Mouse (Mus musculus) left cerebral cortex, postnatal 25 days (tissue): ENCODE measurements around the gene Marf1. TPM values are rescaled to one million over a fixed set of nuclear protein-coding genes. Genes with fewer than 3 reads are reported as not detected.
A peak's percentile ranks its signal among the peaks of the same experiment; 100 is the strongest.
"Not testable (repeated sequence)": the region's sequence is repeated elsewhere in the genome, so short reads cannot be mapped to it uniquely, and the experiment has no call there.

Source experiments
- DNase-seq, 2 experiments: peaks; one replicate each; pipeline ENCODE4 v3.0.0; 2022; ENCODE audit warnings: low spot score in 2 of 2, mixed read lengths in 1 of 2
- intact Hi-C: fragments of 180-260 bp; cut with DNase I; formaldehyde crosslinking; loops from one replicate; pipeline ENCODE4 v1.15.1; 2025
- total RNA-seq, 2 experiments: library from RNA; stranded (reverse); gene quantifications; 2 replicates each; pipeline ENCODE4 v1.2.3; 2021

Marf1 gene
- total RNA-seq, result 100 to 1,000 TPM; 128 to 135 TPM

DNA sequence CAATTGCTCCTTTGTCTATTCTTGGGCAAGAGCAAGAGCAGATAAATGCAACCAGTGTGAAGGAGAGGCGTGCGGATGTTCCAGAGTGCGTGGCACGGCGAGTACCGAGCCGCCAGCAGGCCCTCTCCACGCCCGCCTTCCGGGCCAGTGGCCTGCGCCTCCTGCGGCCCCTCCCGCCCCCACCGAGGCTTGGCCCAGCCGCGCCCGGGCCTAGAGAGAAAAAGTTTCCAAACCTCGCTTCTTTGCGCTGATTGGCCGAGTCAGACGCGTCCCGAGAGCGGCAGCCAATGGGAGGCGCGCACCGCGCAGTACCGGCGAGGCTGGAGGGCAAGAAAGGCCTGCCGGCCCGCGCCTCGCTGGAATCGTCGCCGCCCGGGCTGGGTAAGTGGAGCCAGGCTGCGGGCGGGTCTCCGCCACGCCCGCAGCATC lies at the start of gene Marf1, which contains the start of gene Nde1:
Gene Marf1, minus strand, starts transcription at position 364 of the 429 bp plus-strand sequence.
Gene Nde1, plus strand, starts transcription at position 288 of the 429 bp plus-strand sequence.
- intact Hi-C loops, result loop anchor here (5.0 kb wide), 1 partner anchor 329 kb away; no protein-coding TSS in a partner anchor
- DNase-seq, result peak; percentile 74 to 79

- DNase-seq, result no peak
- intact Hi-C loops, result no loop called here
Observed at GRCm38 (mm10) chr16:14198798-14199197, 35.6 kb upstream of the Marf1 start.

- peak; percentile 59 to 69 for DNase-seq
- intact Hi-C loops, result no loop called here
Observed at GRCm38 (mm10) chr16:14195427-14195826, 32.3 kb upstream of the Marf1 start.

DNA sequence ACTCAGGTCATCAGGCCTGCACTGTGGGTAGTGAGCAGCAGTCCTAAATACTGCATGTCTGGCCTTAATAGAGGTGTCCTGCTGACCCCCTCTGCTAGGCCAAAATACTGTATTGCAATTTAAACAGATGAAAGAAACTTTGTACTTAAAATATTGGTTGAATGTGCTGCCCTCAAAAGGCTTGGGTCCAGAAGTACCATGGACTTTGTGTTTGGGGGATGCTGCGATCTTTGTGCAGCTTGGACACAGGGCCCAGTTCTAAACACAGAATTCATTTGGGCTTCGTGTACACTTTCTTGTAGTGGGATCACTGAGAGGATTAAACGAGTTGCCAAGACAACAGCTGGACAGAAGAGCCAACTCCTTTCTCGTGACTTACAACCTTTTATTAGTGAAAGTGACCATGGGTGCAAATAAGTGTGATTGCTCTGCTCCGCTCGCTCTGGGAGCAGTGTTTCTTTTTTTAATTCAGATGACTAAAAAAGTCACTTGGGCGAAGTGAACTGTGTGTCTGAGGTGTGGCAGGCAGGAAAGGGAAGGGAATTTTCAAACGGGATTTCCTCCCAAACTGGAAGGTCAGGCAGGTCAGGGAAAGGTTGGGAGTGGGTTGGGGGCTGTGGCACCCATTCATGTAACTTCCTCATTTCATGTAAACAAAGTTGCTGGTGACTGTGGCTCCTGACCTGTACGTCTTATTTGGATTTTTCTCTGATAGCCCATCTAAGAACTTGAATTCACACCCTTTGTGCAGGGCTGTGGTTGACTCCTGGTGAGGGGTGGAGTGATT lies 31.2 kb upstream of the Marf1 start:
- intact Hi-C loops, result no loop called here
- no peak for DNase-seq

- DNase-seq, result no peak
- intact Hi-C loops, result no loop called here
Observed at GRCm38 (mm10) chr16:14185516-14185915, 22.4 kb upstream of the Marf1 start.

DNA sequence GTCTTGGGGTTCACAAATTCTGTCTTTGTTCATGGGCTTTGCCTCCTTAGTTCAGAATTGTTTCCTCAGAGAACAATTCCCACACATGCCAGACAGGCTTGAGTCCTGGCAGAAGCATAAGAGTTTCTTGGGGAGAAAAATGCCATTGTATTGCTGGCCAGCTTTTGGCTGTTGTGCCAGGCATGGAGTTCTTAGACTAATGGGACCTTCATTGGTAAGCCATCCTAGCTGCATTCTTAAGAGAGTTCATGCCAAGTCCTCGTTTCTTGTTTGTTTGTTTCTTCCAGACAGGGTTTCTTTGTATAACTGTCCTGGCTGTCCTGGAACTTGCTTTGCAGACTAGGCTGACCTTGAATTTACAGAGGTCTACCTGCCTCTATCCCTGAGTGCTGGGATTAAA lies 20.7 kb upstream of the Marf1 start:
- peak in 1 of 2 experiments; percentile 14 for DNase-seq
- intact Hi-C loops, result no loop called here

- no peak for DNase-seq
- intact Hi-C loops, result no loop called here
Observed at GRCm38 (mm10) chr16:14182360-14182759, 19.2 kb upstream of the Marf1 start.

GRCm38 (mm10) chr16:14180163-14180733 lies 17.1 kb upstream of the Marf1 start:
- intact Hi-C loops, result no loop called here
- no peak for DNase-seq

DNA sequence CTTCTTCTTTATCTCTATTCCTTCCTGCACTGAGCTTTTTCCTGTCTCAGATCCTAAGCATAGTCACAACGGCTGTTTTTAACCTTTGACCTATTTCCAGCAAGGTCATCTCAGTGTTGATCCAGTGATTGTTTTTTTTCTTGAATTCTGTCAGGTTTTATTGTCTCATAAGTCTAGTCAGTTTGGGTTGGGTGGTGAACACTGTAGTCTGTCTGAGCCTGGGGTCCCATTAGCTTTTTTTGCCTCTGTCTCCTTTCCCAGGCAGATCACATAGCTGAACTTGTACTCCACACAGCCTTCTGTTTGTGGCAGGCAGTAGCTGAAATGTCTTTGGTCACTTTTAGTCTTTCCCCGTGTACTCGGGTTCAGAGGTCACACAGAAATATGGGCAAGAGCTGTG lies 14.9 kb upstream of the Marf1 start:
- intact Hi-C loops, result no loop called here
- no peak for DNase-seq

DNA sequence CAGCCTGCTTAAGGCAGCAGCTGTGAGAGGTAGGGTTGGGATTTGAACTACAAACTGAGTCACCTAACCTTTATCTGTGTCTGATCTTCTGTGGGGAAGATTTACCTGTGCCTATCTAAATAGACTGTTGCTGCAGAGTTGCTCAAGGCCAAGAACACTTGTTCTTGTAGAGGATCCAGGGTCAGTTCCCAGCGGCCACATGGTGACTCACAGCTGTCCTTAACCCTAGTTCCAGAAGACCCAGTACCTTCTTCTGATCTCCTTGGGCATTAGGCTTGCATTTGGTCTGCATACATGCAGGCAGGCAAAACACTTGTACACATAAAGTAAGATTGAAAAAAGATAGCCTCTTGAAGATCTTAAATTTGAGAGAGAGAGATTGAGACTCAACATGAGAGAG lies 6.6 kb upstream of the Marf1 start:
- intact Hi-C loops, result no loop called here
- DNase-seq, result no peak

DNA sequence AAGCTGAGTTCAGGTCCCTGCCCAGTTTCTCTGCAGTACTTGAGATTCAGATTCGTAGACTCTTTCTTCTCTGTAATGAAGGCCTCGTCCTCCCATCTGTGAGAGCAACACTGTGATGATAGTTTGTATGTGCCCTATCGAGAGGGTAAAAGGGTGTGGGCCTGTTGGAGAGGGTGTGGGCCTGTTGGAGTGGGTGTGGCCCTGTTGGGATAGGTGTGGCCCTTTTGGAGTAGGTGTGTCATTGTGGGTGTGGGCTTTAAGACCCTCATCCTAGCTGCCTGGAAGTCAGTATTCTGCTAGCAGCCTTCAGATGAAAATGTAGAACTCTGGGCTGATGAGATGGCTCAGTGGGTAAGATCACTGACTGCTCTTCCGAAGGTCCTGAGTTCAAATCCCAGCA lies 3.3 kb upstream of the Marf1 start:
- intact Hi-C loops, result no loop called here
- no peak for DNase-seq

- DNase-seq, result no peak
- intact Hi-C loops, result loop anchor here (5.0 kb wide), 1 partner anchor 329 kb away; no protein-coding TSS in a partner anchor
Observed at GRCm38 (mm10) chr16:14163731-14164130, 580 bp upstream of the Marf1 start.

DNA sequence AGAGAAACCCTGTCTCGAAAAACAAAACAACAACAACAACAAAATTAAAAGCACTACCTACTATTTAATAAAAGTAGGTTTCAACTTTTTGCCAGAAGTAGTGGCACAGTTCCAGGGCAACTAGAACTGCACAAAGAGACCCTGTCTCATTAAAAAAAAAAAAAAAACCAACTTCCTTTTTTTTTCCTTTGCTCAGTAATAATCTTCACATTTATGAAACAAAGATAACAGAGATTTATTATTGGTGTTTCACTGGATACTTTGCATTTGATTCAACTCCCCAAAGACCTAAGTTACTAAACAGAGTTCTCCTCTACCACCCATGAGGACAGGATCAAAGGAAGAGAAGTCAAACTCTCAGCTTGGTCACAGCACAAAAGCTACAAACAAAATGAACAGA lies 2.2 kb downstream of the Marf1 start:
- no peak for DNase-seq
- intact Hi-C loops, result loop anchor here (5.0 kb wide), 1 partner anchor 331 kb away; no protein-coding TSS in a partner anchor

GRCm38 (mm10) chr16:14159746-14160131 lies 3.4 kb downstream of the Marf1 start:
- intact Hi-C loops, result loop anchor here (1.0 to 5.0 kb wide), 2 partner anchors 256 to 333 kb away; partner anchors contain the start of genes Mpv17l and Pdxdc1

GRCm38 (mm10) chr16:14158936-14159745 lies 4.0 kb downstream of the Marf1 start:
- DNase-seq, result peak; percentile 96 to 99
- intact Hi-C loops, result loop anchor here (1.0 kb wide), 1 partner anchor 256 kb away; the partner anchor contains the start of genes Mpv17l and Pdxdc1

More at GRCm38 (mm10) chr16:14159746-14160131, 3.4 kb downstream of the Marf1 start:
- DNase-seq, result peak; percentile 81 to 88

DNA sequence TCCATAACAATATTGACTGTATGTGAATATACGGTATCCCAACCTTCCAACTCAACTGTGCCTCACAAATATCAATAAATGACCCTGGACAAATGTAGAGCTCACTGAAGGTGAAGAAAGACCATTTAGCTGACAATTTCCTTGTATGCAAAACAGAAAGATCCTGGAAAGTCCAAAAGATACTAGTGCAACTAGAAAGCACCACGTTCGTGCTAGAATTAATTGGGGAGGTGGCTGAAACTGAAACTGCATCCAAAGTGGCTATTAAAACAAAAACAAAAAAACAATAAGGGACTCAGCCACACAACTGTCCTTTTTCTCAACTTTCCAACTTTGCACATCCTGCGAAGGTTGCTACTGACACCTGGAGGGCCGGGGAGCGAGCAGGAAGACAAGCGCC lies 4.6 kb downstream of the Marf1 start:
- no peak for DNase-seq
- intact Hi-C loops, result no loop called here

DNA sequence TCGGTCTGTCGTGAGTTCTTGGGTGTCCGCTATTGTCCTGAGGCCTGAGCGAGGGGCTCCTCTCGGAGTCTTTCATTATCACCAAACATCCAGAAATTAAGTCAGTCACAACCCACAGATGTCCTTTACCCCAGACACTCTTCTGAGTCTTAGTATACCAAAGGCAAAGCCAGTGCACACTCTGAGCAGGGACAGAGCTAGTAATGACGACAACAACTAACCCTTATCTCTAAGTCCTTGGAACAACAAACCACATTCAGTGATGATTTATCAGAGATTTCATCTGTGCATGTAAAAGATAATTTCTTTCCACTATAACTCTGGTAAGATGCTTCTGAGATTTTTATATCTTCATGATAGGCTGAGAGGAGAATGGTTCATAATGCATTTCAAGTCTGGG lies 6.8 kb downstream of the Marf1 start:
- intact Hi-C loops, result no loop called here
- no peak for DNase-seq

GRCm38 (mm10) chr16:14155638-14156037 lies 7.5 kb downstream of the Marf1 start:
- intact Hi-C loops, DNase-seq: not testable (repeated sequence)

- intact Hi-C loops, result no loop called here
- no peak for DNase-seq
Observed at GRCm38 (mm10) chr16:14151718-14152117, 11.4 kb downstream of the Marf1 start.

DNA sequence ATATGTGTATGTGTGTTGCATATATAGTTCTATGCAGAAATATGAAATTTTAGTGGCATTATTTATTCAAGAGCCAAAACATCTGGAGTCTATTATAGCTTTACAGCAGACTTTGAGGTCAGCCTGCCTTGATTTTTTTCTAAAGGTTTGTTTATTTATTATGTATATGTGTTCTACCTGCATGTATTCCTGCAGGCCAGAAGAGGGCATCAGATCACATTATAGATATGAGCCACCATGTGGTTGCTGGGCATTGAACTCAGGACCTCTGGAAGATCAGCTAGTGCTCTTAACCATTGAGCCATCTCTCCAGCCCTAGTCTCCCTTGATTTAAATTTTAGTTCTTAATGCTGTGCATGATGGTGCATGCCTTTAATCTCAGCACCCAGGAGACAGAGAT lies 15.4 kb downstream of the Marf1 start:
- intact Hi-C loops, result no loop called here

More for the DNA sequence above, 15.4 kb downstream of the Marf1 start:
- DNase-seq, result no peak
